Mouse (Mus musculus) heart, adult 2 months (tissue): ENCODE measurements around the gene Gpx8.

ENCODE experiments used
- CTCF ChIP-seq: fragments of 200-600 bp; IDR thresholded peaks from 2 replicates; pipeline ENCODE4 v1.8.1; 2022; ENCODE audit warnings: antibody characterized with exemption, mild to moderate bottlenecking, moderate library complexity
- EP300 ChIP-seq: fragments of 200-500 bp; IDR thresholded peaks from 2 replicates; pipeline ENCODE4 v1.6.1; 2011; ENCODE audit warnings: low read depth, low read length, control low read depth; ENCODE audit not compliant: insufficient read depth
- POLR2A ChIP-seq: fragments of 200-500 bp; IDR thresholded peaks from 2 replicates; pipeline ENCODE4 v1.6.1; 2011; ENCODE audit warnings: mild to moderate bottlenecking, low read depth, low read length, control low read depth; ENCODE audit not compliant: insufficient read depth

DNA sequence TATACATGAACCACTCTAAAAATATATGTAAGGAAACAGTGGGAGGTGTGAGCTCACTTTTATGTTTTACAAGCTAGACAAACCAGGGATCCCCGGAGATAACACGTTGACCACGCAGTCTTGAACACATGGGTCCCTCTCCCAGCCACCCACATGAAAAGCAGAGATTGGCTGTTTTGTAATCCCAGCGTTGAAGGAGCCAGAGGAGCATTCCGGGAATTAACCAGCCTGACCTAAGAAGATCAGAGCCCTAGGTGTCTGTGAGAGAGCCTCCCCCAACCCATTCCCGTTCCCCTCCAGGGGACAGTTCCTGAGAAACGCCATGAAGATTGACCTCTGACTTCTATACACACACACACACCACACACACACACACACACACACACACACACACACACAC, 14.9 kb downstream of the Gpx8 start:
- no peak for TF ChIP-seq EP300
- no peak for TF ChIP-seq POLR2A
- no peak for TF ChIP-seq CTCF
